Mouse (Mus musculus) heart, postnatal 25 days (tissue): Measurements from ENCODE around the gene Evi2. TPM values are rescaled to one million over a fixed set of nuclear protein-coding genes. Genes with fewer than 3 reads are reported as not detected.

Experiments
- DNase-seq: peaks from one replicate; pipeline ENCODE4 v3.0.0; 2022; ENCODE audit warnings: low spot score
- intact Hi-C: fragments of 180-260 bp; cut with DNase I; formaldehyde crosslinking; loops from one replicate; pipeline ENCODE4 v1.15.1; 2025
- total RNA-seq, 2 experiments: library from RNA; stranded (reverse); gene quantifications; 2 replicates each; pipeline ENCODE4 v1.2.3; 2021

The Evi2 gene
- total RNA-seq, 2 experiments from 2014 or later: 0.08 TPM; not detected in 1

- intact Hi-C loops: no loop called here
- DNase-seq: peak; percentile 9
These were observed 3.2 kb downstream of the Evi2 start for GRCm38 (mm10) chr11:79527015-79527738.

GRCm38 (mm10) chr11:79526549-79526948, 3.8 kb downstream of the Evi2 start:
- DNase-seq: no peak
- intact Hi-C loops: no loop called here

- intact Hi-C loops: no loop called here
- no peak for DNase-seq
These were observed 6.1 kb downstream of the Evi2 start for GRCm38 (mm10) chr11:79524310-79524575.

DNA sequence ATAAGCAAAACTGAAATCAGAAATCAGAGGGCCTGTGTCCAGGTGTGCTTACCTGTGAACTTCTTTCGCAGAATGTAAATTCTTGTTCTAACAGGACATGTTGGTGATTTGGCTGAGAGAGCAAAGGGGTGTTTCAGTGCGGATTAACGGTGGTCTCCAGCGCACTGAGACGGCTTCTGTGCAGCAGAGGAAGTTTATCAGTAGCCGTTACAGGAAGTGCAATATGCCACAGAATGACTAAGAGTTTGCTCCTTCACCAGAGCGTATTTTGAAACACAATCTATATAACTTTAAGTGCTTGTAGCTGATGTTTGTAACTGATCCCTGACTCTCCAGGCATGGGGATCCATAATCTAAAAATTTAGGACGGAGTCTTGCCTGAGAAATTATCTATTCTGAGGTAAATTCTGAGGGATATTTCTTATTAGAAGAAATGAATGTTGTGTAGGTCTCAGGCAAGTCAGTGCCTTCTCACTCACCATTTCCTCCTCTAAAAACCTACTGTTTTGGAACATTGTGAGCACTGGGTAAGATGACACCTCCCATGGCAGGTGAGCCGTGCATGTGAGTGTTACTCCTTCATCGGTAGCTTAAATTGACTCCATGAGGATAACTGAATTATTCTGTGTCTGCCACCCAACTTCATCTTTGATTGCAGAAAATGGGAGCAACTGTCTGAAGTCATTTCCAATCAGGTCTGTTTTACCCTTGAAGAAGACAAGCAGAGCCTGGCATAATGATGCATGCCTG, 6.7 kb downstream of the Evi2 start, which contains the start of gene Evi2b:
Evi2b (minus strand) TSS at position 203 of the 750 bp plus-strand sequence.
- DNase-seq: no peak
- intact Hi-C loops: no loop called here

GRCm38 (mm10) chr11:79522944-79523343, 7.4 kb downstream of the Evi2 start:
- intact Hi-C loops: no loop called here
- no peak for DNase-seq

- intact Hi-C loops: no loop called here
- DNase-seq: no peak
These were observed 8.5 kb downstream of the Evi2 start for GRCm38 (mm10) chr11:79521930-79522329.

DNA sequence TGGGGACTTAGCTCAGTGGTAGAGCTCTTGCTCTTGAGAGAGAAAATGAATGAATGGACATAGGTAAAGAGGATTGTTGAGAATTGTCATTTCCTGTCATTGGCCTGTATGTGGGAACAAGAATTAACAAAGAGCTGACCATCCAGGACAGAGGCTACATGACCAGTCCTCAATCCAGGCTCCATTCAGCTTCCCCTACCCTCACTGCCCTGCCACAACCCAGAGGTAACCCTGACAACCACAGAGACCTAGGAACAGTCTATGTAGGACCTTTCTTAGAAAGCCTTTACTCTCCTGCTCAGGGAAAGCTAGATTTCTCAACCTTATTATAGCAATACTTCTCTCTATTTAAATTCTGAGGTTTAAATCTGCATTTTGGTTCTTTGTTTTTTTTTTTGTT, 9.6 kb downstream of the Evi2 start:
- intact Hi-C loops: no loop called here
- no peak for DNase-seq

- intact Hi-C loops: no loop called here
- no peak for DNase-seq
These were observed 10.5 kb downstream of the Evi2 start for GRCm38 (mm10) chr11:79519878-79520291.

GRCm38 (mm10) chr11:79519299-79519698, 11.1 kb downstream of the Evi2 start:
- DNase-seq: no peak
- intact Hi-C loops: no loop called here

- no peak for DNase-seq
- intact Hi-C loops: no loop called here
These were observed 14.6 kb downstream of the Evi2 start for GRCm38 (mm10) chr11:79515798-79516197.

DNA sequence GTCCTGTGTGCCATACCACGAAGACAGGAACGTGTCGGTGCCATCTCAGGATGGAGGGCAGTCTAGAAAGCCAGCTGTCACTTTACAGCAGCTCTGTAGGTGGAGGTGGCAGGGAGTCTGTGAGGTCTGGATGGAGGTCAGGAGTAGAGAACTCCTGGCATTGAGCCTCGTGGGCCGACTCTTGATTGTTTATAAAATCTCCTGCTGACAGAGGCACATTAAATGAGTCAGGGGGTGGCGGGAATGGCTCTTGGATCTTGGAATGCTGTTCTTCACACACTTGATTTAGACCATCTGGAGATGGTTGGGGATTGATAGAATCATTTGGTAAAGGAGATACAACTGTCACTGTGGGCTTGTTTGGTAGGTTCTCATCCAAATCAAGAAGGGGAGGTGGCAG, 15.1 kb downstream of the Evi2 start:
- DNase-seq: no peak
- intact Hi-C loops: no loop called here

- DNase-seq: no peak
- intact Hi-C loops: no loop called here
These were observed 18.4 kb downstream of the Evi2 start for GRCm38 (mm10) chr11:79511970-79512369.

DNA sequence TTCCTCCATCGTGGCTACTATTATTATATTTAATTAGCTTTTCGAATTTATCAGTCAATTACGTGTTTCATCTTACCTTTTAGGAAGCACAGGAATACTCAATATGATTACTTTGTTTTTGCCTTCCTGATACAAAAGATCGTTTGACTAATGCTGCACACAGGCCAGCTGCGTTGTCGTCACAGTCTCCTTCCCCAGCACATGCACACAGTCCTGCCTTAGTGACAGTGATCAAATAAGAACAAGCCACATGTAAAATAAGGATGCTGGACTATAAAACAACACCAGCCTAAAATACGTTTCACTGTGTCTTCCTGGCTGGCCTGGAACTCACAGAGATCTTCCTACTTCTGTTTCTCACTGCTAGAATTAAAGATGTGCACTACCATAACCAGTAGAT, 25.9 kb downstream of the Evi2 start:
- intact Hi-C loops: no loop called here
- DNase-seq: no peak

DNA sequence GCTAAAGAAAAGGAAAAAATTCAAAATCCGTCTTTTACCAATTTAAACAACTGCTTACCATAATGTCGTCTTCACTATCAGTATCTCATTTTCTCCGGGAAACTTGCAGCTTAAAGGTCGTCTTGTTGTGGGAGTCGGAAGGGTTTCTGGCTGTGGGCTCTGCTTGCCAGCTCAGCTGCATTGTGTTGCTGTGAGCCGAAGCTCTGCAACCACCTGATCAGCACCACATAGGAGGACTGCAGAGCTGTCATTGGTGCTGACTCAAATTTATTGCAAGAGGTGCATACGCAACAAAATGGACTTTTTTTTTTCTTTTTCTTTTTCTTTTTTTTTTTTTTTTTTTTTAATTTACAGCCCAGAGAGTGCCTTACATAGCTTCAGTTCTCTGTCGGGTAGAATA, 26.5 kb downstream of the Evi2 start, which contains the start of gene Omg:
Omg (minus strand) TSS at position 240 of the 400 bp plus-strand sequence.
- intact Hi-C loops: no loop called here
- DNase-seq: no peak

DNA sequence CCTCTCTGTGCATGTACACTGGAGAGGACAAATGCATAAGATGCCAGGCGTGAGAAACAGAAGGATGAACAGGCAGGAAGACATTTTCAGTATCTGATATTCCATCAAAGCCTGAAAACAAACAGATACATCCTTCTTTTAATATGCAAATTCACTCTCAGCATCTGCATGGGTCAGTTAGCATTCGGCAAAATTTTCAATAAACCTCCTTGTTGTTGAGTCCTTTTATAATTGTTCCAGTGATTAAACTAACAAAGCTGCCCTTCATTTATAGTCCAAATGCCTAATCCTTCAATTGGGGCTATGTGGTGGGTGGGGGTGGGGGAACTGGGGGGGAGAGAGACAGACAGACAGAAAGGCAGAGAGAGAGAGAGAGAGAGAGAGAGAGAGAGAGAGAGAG, 27.5 kb downstream of the Evi2 start:
- intact Hi-C loops: no loop called here
- no peak for DNase-seq

DNA sequence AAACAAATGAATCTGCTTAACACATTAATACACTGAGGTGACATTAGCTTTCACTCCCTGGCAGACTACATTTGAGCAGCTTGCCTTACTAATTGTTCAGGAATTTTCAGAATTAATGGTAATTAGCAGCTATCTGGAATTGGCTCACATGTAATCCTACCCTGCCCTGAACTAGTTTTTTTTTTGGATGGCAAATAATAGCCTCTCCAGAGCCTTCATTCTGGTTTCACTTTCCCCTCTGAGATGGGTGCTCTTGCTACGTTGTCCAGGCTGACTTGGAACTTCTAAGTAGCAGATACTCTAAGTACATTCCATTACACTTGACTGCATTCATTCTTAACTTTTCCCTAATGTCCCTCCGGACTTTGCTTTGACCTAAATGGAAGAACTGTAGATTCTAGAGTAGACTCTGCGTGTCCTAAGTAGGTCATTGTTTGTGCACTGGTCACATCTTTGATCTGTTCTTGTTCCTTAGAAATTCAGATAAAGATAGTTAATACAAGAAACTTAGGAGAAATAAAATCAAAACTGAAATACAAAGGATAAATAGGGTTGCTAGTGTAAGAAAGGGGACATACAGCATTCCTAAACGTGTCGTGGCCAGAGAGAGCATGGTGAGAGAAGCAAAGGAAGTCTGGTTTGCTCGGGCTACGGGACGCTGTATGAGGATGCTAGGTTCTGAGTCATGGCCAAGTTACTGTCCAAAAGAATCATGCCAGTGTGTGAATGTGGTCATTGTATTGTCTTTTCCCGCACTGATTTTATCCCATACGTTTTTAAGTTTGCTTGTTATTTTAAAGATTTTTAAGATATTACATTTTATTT, 35.2 kb downstream of the Evi2 start:
- no peak for DNase-seq
- intact Hi-C loops: no loop called here

GRCm38 (mm10) chr11:79484721-79485120, 45.7 kb downstream of the Evi2 start:
- no peak for DNase-seq
- intact Hi-C loops: no loop called here

DNA sequence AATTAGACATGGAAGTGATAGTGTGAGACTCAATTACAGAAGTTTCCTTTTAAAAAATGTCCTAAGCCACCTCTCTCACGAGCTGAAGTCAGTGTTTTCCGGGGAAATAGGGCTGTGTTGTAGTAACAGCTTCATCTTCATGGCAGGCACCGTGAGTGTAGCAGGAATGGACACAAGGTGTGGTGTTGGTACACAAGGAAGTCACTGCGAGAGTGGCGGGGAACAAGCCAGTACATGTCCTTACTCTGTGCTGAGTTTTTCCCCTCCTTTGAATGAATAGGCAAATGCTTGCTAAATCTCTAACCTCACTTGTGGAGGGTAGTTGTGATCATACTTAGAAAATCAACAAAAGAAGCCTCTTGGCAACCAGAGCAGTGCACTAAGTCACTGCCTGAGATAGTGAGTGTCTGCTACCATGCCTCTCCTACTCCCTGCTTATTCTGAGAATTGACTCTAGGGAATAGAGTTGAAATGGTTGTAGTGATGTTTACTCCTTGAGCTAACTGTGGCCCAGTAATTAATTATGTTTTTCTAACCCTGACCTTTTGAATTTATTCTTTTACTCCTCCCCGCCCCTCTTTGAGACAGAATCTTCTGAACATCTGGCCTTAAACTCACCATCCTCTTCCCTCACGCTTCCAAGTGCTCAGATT, 46.4 kb downstream of the Evi2 start:
- intact Hi-C loops: no loop called here
- DNase-seq: no peak

GRCm38 (mm10) chr11:79483392-79483791, 47.0 kb downstream of the Evi2 start:
- no peak for DNase-seq
- intact Hi-C loops: no loop called here

DNA sequence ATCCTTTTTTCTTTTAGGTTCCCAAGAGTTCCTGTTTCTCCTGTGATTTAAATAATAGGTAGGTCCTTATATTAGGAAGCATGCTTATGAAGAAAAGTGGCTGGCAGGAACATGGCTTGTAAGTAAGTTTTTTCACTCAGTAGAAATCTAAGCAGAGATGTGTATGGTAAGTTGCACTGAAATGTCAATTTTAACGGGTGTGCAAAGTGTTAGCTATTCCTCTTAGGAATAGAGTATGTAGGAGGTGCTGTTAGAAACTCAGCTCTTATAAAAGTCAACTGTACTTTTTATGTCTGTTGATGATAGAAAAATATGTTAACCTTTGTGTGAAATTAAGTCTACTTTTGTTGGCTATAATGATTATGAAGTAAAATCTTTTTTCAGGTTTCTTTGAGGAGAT, 62.3 kb downstream of the Evi2 start:
- no peak for DNase-seq
- intact Hi-C loops: no loop called here
